Mouse (Mus musculus) gastrocnemius, adult 18-20 months (tissue): ENCODE measurements around the gene Fabp2. TPM values are rescaled to one million over a fixed set of nuclear protein-coding genes. Genes with fewer than 3 reads are reported as not detected.
"Not testable (repeated sequence)": the region's sequence is repeated elsewhere in the genome, so short reads cannot be mapped to it uniquely, and the experiment has no call there.

Source experiments
- DNase-seq: peaks from one replicate; pipeline ENCODE4 v3.0.0; 2021; ENCODE audit warnings: low spot score
- total RNA-seq, 2 experiments: library from RNA; stranded (reverse); gene quantifications; 2 replicates each; pipeline ENCODE4 v1.2.3; 2021

The Fabp2 gene
- total RNA-seq, 2 experiments from 2014 or later = not detected

DNA sequence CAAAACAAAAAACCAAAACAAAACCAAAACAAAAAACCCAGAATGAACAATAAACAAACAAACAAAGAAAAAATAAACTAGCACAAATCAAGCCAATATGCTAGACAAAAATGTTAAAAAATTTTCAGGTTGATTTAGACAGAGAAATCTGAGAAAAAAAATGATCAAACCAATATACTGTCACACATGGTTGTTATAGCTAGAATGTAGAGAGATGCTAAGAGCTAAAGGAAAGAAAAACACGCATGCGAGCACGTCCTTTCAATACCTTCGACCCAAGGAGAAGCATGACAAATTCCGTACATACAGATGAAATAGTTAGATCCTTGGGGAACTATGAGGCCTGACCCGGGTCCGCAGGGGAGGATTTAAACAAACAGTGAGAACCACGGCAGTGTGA lies 24.4 kb downstream of the Fabp2 start, which contains the start of gene Gm10959:
Gm10959 (minus strand) TSS at position 101 of the 400 bp plus-strand sequence.
- no peak for DNase-seq

DNA sequence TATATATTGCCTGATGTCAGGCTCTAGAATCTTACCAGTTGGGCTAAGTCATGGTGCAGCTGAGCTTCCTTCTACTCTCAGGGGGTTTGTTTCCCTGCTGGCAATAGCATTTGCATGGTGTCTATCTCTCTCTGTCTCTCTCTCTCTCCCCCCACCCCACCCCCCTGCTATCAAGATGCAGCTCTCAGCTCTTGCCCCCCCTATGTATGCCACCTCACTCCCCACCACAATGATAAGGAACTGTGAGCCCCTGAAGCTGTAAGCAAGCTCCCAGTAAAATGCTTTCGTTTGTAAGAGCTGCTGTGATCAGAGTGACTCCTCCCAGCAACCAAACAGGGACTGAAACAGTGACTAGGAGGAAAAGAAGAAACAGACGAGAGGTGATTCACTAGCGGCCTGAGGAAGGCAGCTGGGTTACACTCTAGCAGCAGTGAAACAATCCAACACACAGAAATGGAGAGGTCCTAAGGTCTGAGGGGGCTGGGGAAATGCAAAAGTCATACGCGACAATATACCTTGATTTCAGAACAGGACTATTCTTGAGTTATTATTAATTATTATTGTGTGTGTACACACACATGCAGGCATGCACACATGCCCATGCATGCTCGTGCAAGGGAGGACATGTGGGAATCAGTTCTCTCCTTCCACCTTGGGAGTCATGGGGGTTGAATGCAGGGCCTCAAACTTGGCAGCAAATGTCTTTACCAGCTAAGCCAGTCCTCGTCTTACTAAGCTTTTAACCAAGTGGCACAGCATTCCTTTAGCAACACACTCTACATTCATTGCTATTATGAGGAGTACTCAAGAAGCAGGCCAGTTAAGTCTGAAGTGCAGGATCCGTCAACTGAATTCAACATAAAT lies 25.9 kb downstream of the Fabp2 start:
- DNase-seq = no peak

DNA sequence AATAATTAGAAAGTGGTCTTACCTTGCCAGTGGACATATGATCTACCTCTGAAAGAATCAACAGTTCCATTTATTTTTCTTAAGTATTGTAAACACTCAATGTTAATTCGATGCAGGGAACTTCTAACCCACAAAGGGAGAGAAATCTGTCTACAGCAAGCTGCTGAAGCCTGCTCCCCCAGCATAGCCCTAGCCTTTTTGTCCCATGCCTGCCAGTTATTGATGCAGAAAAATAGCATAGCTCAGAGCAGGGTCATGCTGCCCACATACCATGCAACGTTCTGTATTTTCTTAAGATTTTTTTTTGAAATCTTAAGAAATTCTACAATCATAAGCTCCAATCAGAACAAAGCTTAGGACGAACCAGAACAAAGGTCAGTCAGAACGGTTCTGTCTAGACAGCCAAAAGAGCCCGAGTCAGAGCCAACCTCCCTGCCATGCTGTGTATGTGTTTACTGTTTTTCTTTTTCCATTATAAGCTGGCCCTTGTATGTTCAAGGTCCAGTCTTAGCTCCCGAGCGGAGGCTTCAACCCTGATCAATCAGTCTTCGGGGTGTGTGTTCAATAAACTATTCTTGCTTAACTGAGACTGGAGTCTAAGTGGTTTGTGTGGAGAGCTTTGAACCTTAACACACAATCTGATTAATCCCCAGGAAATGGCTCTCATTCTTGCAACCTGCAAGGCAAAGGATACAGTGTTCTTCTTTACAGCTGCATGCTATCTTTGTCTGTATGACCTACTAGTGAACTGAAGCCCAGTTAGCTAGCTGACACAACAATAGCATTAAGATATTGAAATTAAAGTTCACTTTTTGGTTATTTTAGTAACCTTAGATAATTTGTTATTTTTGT lies 27.0 kb downstream of the Fabp2 start:
- DNase-seq = no peak

DNA sequence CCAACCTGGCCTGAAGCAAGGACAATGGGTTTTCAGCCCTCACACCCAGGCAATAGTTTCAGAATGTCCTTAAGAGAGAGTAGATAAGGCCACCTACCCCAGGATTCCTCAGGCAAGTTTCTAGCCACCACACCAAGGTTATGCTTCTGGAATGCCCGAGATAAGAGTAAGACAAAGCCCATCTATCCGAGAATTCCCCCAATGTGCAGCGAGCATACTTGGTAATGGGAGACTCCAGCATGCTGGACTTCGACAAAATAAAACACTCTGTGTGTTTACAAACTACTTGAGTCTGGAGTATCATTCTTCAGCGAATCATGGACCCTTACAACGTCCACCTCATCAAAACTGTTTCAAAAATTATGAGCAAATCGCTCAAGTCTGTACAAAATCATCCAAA lies 28.3 kb downstream of the Fabp2 start:
- DNase-seq = no peak

DNA sequence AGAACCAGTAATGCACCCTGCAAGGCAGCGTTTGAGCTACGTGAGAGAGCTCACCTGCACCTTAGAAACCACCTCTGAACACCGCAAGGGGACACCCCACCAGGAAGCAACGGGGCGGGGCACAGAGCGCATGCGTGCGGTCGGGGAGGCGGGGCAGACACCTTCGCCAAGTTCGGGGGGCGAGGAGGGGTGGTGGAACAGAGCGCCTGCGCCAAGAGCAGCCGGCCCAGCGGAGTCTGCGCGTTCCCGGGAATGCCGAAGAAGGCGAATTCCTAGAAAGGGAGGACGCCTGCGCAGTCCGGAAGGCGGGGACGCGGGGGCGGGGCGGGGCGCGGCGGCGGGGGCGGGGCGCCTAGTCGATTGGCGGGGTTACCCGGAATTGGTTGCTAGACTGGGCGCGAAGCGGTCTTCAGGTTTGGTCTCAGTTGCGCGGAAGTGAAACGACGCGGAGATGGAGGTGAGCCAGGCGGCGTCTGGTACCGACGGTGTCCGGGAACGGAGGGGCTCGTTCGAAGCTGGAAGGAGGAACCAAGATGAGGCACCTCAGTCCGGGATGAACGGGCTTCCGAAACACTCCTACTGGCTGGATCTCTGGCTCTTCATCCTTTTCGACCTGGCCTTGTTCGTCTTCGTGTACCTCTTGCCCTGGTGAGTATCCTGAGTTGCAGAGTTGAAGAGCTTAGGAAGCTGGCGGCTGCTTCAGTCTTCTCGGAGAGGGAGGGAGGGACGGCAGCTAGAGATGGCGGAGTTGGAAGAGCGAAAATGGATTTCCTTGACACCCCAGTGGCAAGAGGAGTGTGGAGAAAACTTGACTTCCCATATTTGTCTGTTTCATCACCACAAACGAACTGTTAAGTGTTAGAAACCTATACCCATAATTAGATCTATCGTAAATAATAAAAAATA lies 29.4 kb downstream of the Fabp2 start, which contains the start of gene 1810037I17Rik:
1810037I17Rik (plus strand) TSS at position 195 of the 906 bp plus-strand sequence.
- peak; percentile 96 for DNase-seq

DNA sequence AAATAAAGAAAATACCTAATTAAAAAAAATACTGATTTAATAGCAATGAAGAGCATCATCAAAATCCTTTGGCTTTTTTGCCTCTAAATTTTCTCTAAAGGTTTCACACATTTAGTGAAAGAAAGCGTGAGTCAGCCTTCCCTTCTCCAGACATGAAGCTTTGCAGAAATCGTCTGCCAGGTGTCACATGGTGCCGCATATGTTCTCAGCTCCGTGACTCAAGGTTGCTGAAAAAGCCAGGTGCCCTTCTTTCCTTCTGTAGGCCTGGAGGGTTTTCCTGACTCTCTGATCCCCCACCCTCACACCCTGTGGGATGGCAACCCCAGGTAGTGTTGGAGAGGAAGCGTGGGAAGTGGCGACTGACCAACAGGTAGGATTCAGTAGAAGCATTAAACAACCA lies 34.9 kb downstream of the Fabp2 start:
- no peak for DNase-seq

DNA sequence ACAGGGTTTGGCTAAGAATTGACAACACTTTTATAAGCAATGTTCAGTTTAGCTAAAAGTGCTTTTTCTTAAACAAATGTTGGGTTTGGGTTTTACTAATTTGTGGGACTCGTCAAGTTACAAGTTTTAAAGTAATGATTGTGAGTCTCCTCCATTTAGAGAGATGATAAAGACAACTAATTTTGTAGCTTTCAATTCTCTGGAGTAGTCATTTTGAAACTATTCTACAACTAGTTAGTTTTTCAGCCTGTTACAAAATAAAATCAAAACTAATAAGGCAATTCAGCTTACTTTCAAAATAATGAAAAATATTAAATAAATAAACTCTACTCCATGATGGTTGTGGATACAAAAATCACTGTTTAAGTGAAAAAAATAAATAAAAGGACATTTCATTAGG lies 37.6 kb downstream of the Fabp2 start:
- no peak for DNase-seq

DNA sequence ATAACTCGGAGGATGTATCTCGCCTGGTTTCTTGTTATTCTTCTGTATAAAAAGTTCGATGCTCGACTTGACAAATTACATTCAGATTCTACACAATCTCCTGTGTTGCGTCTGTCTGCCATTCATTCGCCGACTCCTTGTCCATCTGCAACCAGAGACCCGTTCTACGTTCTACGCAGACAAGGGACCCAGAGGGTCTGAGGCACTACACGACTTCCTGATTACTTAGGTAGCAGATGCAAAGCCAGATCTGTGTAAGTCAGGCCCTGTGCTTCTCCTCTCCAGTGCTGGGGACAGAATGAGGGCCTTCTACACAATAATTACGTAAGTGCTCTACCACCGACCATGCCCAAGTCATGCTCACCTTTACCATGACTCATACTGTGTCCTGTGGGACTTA lies 42.3 kb downstream of the Fabp2 start:
- DNase-seq = not testable (repeated sequence)

DNA sequence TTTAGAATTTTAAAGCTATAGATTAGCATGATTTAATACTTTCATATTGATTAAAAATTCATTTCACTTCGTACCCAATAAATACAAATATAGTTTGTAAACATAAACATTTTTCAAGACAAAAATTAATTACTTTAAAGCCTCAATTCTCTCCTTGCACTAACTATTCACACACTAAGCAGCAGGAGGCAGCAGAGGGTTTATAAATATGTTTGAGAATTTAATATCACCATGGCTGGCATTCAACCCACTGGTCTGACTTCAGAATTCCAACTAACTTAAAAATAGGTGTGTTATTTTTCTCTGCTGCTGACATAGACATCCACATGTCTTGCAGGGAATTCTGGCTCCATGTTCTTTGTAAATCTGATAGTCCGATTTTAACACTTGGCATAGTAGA lies 44.3 kb downstream of the Fabp2 start:
- DNase-seq = peak; percentile 86

DNA sequence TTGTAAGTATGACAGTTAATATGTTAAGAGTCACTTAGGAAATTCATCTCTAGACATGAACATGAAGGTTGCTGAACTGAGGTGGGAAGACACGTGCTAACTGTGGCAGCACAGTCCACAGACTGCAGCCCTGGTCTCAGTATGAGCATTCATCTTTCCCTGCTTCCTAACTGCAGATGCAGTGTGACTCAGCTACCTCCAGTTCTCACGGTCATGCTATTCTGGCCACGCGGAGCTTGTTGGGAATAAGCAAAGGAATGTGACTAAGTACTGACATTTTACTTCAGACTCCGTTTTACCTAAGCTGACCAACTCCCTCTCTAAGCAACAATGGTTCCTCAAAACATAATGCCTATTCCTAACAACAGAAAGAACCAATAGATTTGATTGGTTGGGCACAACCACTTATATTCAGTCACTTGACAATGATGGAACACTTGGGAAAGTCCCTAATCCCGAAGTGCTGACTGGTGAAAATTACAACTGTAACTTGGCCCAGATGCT lies 48.6 kb downstream of the Fabp2 start:
- DNase-seq = no peak

Other genes with a start within 250 kb of the Fabp2 start
- gene Pde5a, start 166.1 kb upstream of the Fabp2 start, total RNA-seq = 1 to 10 TPM; 1.5 to 2.1 TPM
- gene Gm10959, start 24.3 kb downstream of the Fabp2 start, total RNA-seq = not detected
- gene 1810037I17Rik, start 29.1 kb downstream of the Fabp2 start, total RNA-seq = 10 to 100 TPM; 22.9 to 27.9 TPM
- gene Usp53, start 89.4 kb downstream of the Fabp2 start, total RNA-seq = 10 to 100 TPM; 11.3 to 11.4 TPM
- gene Myoz2, start 139.9 kb downstream of the Fabp2 start, total RNA-seq = 100 to 1,000 TPM; 352 to 392 TPM